Mouse (Mus musculus): ENCODE data around the gene Agbl4. TPM values are rescaled to one million over a fixed set of nuclear protein-coding genes. Genes with fewer than 3 reads are reported as not detected.
A peak's percentile ranks its signal among the peaks of the same experiment; 100 is the strongest.

The Agbl4 gene
- polyA plus RNA-seq, 1 experiment from 2014 or later = 0.19 TPM

- H3K4me2 ChIP-seq (replicated peaks; ENCODE audit: low read depth, low read length) = no peak overlapping the region
- WGBS = 35% methylated on average over 4 of the region's 4 CpGs
- no peaks in the 10 kb centered on the region for H3K36me3 ChIP-seq (ENCODE audit: control insufficient read depth, insufficient read depth, low read length)
- H3K27ac ChIP-seq (ENCODE audit: low read length) = no peak overlapping the region
- 0 out of 2 replicates have a peak, but pooled peaks cover 3% of the 10 kb centered on the region for H3K4me1 ChIP-seq (ENCODE audit: control insufficient read depth, insufficient read depth, low read length)
- no peak overlapping the region for H3K4me3 ChIP-seq (ENCODE audit: low read depth, low read length)
- ATAC-seq (ENCODE audit: insufficient number of reproducible peaks, insufficient read depth, low FRiP score, low read depth) = no peak
- H3K27me3 ChIP-seq (ENCODE audit: control insufficient read depth, insufficient read depth, low read length) = no peaks in the 10 kb centered on the region
- H3K9ac ChIP-seq (replicated peaks; ENCODE audit: low read depth, low read length) = no peak overlapping the region
- no peaks in the 10 kb centered on the region for H3K9me3 ChIP-seq (ENCODE audit: control insufficient read depth, low read depth, low read length)
These were observed 1119.8 kb downstream of the Agbl4 start for GRCm38 (mm10) chr4:111517063-111517792.

- ATAC-seq (ENCODE audit: insufficient number of reproducible peaks, insufficient read depth, low FRiP score, low read depth) = no peak
- no peak overlapping the region for H3K4me3 ChIP-seq (ENCODE audit: low read depth, low read length)
- H3K4me2 ChIP-seq (replicated peaks; ENCODE audit: low read depth, low read length) = no peak overlapping the region
- no peaks in the 10 kb centered on the region for H3K9me3 ChIP-seq (ENCODE audit: control insufficient read depth, low read depth, low read length)
- H3K27me3 ChIP-seq (ENCODE audit: control insufficient read depth, insufficient read depth, low read length) = no peaks in the 10 kb centered on the region
- no peak overlapping the region for H3K9ac ChIP-seq (replicated peaks; ENCODE audit: low read depth, low read length)
- 90% methylated on average over 4 of the region's 4 CpGs for WGBS
- no peaks in the 10 kb centered on the region for H3K36me3 ChIP-seq (ENCODE audit: control insufficient read depth, insufficient read depth, low read length)
- 0 out of 2 replicates have a peak, but pooled peaks cover 3% of the 10 kb centered on the region for H3K4me1 ChIP-seq (ENCODE audit: control insufficient read depth, insufficient read depth, low read length)
- H3K27ac ChIP-seq (ENCODE audit: low read length) = no peak overlapping the region
These were observed 1120.7 kb downstream of the Agbl4 start for GRCm38 (mm10) chr4:111518191-111518590.

GRCm38 (mm10) chr4:111519267-111519666 lies 1121.8 kb downstream of the Agbl4 start:
- no peaks in the 10 kb centered on the region for H3K36me3 ChIP-seq (ENCODE audit: control insufficient read depth, insufficient read depth, low read length)
- ATAC-seq (ENCODE audit: insufficient number of reproducible peaks, insufficient read depth, low FRiP score, low read depth) = no peak
- H3K9me3 ChIP-seq (ENCODE audit: control insufficient read depth, low read depth, low read length) = no peaks in the 10 kb centered on the region
- H3K4me3 ChIP-seq (ENCODE audit: low read depth, low read length) = no peak overlapping the region
- no peak overlapping the region for H3K9ac ChIP-seq (replicated peaks; ENCODE audit: low read depth, low read length)
- H3K4me2 ChIP-seq (replicated peaks; ENCODE audit: low read depth, low read length) = no peak overlapping the region
- H3K4me1 ChIP-seq (ENCODE audit: control insufficient read depth, insufficient read depth, low read length) = no peaks in the 10 kb centered on the region
- no peak overlapping the region for H3K27ac ChIP-seq (ENCODE audit: low read length)
- WGBS = 62% methylated on average over 3 of the region's 3 CpGs
- H3K27me3 ChIP-seq (ENCODE audit: control insufficient read depth, insufficient read depth, low read length) = no peaks in the 10 kb centered on the region

- ATAC-seq (ENCODE audit: insufficient number of reproducible peaks, insufficient read depth, low FRiP score, low read depth) = no peak
- Histone ChIP-seq H3K9ac (replicated peaks; ENCODE audit: low read depth, low read length) (no peak overlapping the region), H3K4me1 (ENCODE audit: control insufficient read depth, insufficient read depth, low read length) (no peaks in the 10 kb centered on the region)
These were observed 1122.5 kb downstream of the Agbl4 start for GRCm38 (mm10) chr4:111520006-111520405.

GRCm38 (mm10) chr4:111522974-111523373 lies 1125.5 kb downstream of the Agbl4 start:
- Histone ChIP-seq H3K4me3 (ENCODE audit: low read depth, low read length) (no peak overlapping the region), H3K4me1 (ENCODE audit: control insufficient read depth, insufficient read depth, low read length) (no peaks in the 10 kb centered on the region), H3K4me2 (replicated peaks; ENCODE audit: low read depth, low read length) (no peak overlapping the region), H3K36me3 (ENCODE audit: control insufficient read depth, insufficient read depth, low read length) (no peaks in the 10 kb centered on the region), H3K27ac (ENCODE audit: low read length) (no peak overlapping the region), H3K27me3 (ENCODE audit: control insufficient read depth, insufficient read depth, low read length) (no peaks in the 10 kb centered on the region), H3K9me3 (ENCODE audit: control insufficient read depth, low read depth, low read length) (no peaks in the 10 kb centered on the region), H3K9ac (replicated peaks; ENCODE audit: low read depth, low read length) (no peak overlapping the region)
- 48% methylated on average over 2 of the region's 2 CpGs for WGBS
- ATAC-seq (ENCODE audit: insufficient number of reproducible peaks, insufficient read depth, low FRiP score, low read depth) = no peak

More at GRCm38 (mm10) chr4:111520006-111520405, 1122.5 kb downstream of the Agbl4 start:
- 79% methylated on average over 2 of the region's 2 CpGs for WGBS
- Histone ChIP-seq H3K9me3 (ENCODE audit: control insufficient read depth, low read depth, low read length) (no peaks in the 10 kb centered on the region), H3K27me3 (ENCODE audit: control insufficient read depth, insufficient read depth, low read length) (no peaks in the 10 kb centered on the region), H3K27ac (ENCODE audit: low read length) (no peak overlapping the region), H3K4me3 (ENCODE audit: low read depth, low read length) (no peak overlapping the region), H3K4me2 (replicated peaks; ENCODE audit: low read depth, low read length) (no peak overlapping the region), H3K36me3 (ENCODE audit: control insufficient read depth, insufficient read depth, low read length) (no peaks in the 10 kb centered on the region)

- Histone ChIP-seq H3K9ac (replicated peaks; ENCODE audit: low read depth, low read length) (no peak overlapping the region), H3K9me3 (ENCODE audit: control insufficient read depth, low read depth, low read length) (no peaks in the 10 kb centered on the region), H3K36me3 (ENCODE audit: control insufficient read depth, insufficient read depth, low read length) (no peaks in the 10 kb centered on the region), H3K4me2 (replicated peaks; ENCODE audit: low read depth, low read length) (no peak overlapping the region), H3K27ac (ENCODE audit: low read length) (no peak overlapping the region), H3K27me3 (ENCODE audit: control insufficient read depth, insufficient read depth, low read length) (no peaks in the 10 kb centered on the region), H3K4me3 (ENCODE audit: low read depth, low read length) (no peak overlapping the region), H3K4me1 (ENCODE audit: control insufficient read depth, insufficient read depth, low read length) (no peaks in the 10 kb centered on the region)
- 79% methylated on average over 6 of the region's 6 CpGs for WGBS
- no peak for ATAC-seq (ENCODE audit: insufficient number of reproducible peaks, insufficient read depth, low FRiP score, low read depth)
These were observed 1131.5 kb downstream of the Agbl4 start for GRCm38 (mm10) chr4:111528961-111529360.

GRCm38 (mm10) chr4:111529996-111530395 lies 1132.5 kb downstream of the Agbl4 start:
- Histone ChIP-seq H3K4me2 (replicated peaks; ENCODE audit: low read depth, low read length) (no peak overlapping the region), H3K36me3 (ENCODE audit: control insufficient read depth, insufficient read depth, low read length) (no peaks in the 10 kb centered on the region), H3K9me3 (ENCODE audit: control insufficient read depth, low read depth, low read length) (no peaks in the 10 kb centered on the region), H3K4me1 (ENCODE audit: control insufficient read depth, insufficient read depth, low read length) (no peaks in the 10 kb centered on the region), H3K27me3 (ENCODE audit: control insufficient read depth, insufficient read depth, low read length) (no peaks in the 10 kb centered on the region), H3K9ac (replicated peaks; ENCODE audit: low read depth, low read length) (no peak overlapping the region), H3K4me3 (ENCODE audit: low read depth, low read length) (no peak overlapping the region), H3K27ac (ENCODE audit: low read length) (no peak overlapping the region)
- 72% methylated on average over 4 of the region's 4 CpGs for WGBS
- no peak for ATAC-seq (ENCODE audit: insufficient number of reproducible peaks, insufficient read depth, low FRiP score, low read depth)

GRCm38 (mm10) chr4:111530537-111530936 lies 1133.1 kb downstream of the Agbl4 start:
- Histone ChIP-seq H3K27ac (ENCODE audit: low read length) (no peak overlapping the region), H3K9me3 (ENCODE audit: control insufficient read depth, low read depth, low read length) (no peaks in the 10 kb centered on the region), H3K36me3 (ENCODE audit: control insufficient read depth, insufficient read depth, low read length) (no peaks in the 10 kb centered on the region), H3K9ac (replicated peaks; ENCODE audit: low read depth, low read length) (no peak overlapping the region), H3K4me3 (ENCODE audit: low read depth, low read length) (no peak overlapping the region), H3K4me1 (ENCODE audit: control insufficient read depth, insufficient read depth, low read length) (no peaks in the 10 kb centered on the region), H3K4me2 (replicated peaks; ENCODE audit: low read depth, low read length) (no peak overlapping the region), H3K27me3 (ENCODE audit: control insufficient read depth, insufficient read depth, low read length) (no peaks in the 10 kb centered on the region)
- ATAC-seq (ENCODE audit: insufficient number of reproducible peaks, insufficient read depth, low FRiP score, low read depth) = 0 out of 2 replicates have a peak, but pooled peaks have one; percentile 28
- WGBS = 93% methylated on average over 2 of the region's 2 CpGs

GRCm38 (mm10) chr4:111544684-111545083 lies 1147.2 kb downstream of the Agbl4 start:
- Histone ChIP-seq H3K9ac (replicated peaks; ENCODE audit: low read depth, low read length) (no peak overlapping the region), H3K27me3 (ENCODE audit: control insufficient read depth, insufficient read depth, low read length) (no peaks in the 10 kb centered on the region), H3K27ac (ENCODE audit: low read length) (no peak overlapping the region), H3K36me3 (ENCODE audit: control insufficient read depth, insufficient read depth, low read length) (no peaks in the 10 kb centered on the region), H3K4me3 (ENCODE audit: low read depth, low read length) (no peak overlapping the region), H3K9me3 (ENCODE audit: control insufficient read depth, low read depth, low read length) (no peaks in the 10 kb centered on the region), H3K4me1 (ENCODE audit: control insufficient read depth, insufficient read depth, low read length) (no peaks in the 10 kb centered on the region), H3K4me2 (replicated peaks; ENCODE audit: low read depth, low read length) (no peak overlapping the region)
- 79% methylated on average over 2 of the region's 2 CpGs for WGBS
- no peak for ATAC-seq (ENCODE audit: insufficient number of reproducible peaks, insufficient read depth, low FRiP score, low read depth)
